Mouse (Mus musculus) hindbrain, embryonic 12.5 days (tissue): ENCODE results near the gene Sprr2h. TPM values are rescaled to one million over a fixed set of nuclear protein-coding genes. Genes with fewer than 3 reads are reported as not detected.

Experiments
- ATAC-seq: fragments of 200-750 bp; cut with Nextera tagmentation; 2 replicates; pipeline ENCODE4 v1.8.0; 2017; ENCODE audit warnings: moderate TSS enrichment; ENCODE audit not compliant: low FRiP score
- H3K27ac ChIP-seq: fragments of 300-500 bp; sonication (generic); 2 replicates; pipeline ENCODE4 v1.5.1; 2016; ENCODE audit warnings: mild to moderate bottlenecking
- H3K27me3 ChIP-seq: fragments of 300-500 bp; sonication (generic); 2 replicates; pipeline ENCODE4 v1.6.1; 2016; ENCODE audit warnings: mild to moderate bottlenecking
- H3K36me3 ChIP-seq: fragments of 300-500 bp; sonication (generic); 2 replicates; pipeline ENCODE4 v1.6.1; 2016; ENCODE audit warnings: mild to moderate bottlenecking
- H3K4me1 ChIP-seq: fragments of 300-500 bp; sonication (generic); 2 replicates; pipeline ENCODE4 v1.6.1; 2016
- H3K4me2 ChIP-seq: fragments of 300-500 bp; sonication (generic); replicated peaks from 2 replicates; pipeline ENCODE4 v1.6.1; 2016; ENCODE audit warnings: mild to moderate bottlenecking
- H3K4me3 ChIP-seq: fragments of 300-500 bp; sonication (generic); 2 replicates; pipeline ENCODE4 v1.5.1; 2016; ENCODE audit warnings: mild to moderate bottlenecking
- H3K9ac ChIP-seq: fragments of 300-500 bp; sonication (generic); 2 replicates; pipeline ENCODE4 v1.6.1; 2016; ENCODE audit warnings: mild to moderate bottlenecking, moderate library complexity
- H3K9me3 ChIP-seq: fragments of 300-500 bp; sonication (generic); replicated peaks from 2 replicates; pipeline ENCODE4 v1.6.1; 2016; ENCODE audit warnings: mild to moderate bottlenecking
- WGBS: fragments of 180-500 bp; shearing (Covaris S2); methylation state at CpG from one replicate; pipeline ENCODE4 v1.1.7; 2016; 5-methylcytosine and 5-hydroxymethylcytosine counted together
- polyA plus RNA-seq: library from polyadenylated mRNA; unstranded; fragments of >200 nt; fragmentation: Nextera tagmentation; extraction: Ambion mirVana; gene quantifications from 2 replicates; pipeline ENCODE4 v1.2.1, GENCODE M21; 2016

The Sprr2h gene
- not detected in 2 replicates for polyA plus RNA-seq

DNA sequence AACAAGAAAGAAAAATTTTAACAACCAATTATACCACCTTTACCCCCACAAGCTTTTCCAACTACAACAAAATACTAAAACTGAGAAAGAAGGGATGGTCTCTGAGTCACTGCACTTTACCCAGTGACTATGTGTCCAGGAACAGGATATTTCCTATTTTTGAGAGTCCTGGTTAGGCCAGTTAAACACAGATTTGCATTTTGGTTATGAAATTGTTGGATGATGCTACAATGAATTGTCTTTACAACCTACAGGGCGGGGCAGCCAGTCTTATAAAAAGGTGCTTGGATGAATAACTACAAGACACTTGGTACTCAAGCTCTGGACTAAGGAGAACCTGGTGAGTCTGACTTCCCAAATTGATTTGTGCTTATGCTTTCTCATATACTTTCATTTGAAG, at the start of gene Sprr2h:
Gene Sprr2h (plus strand): TSS at position 301 of the 400 bp plus-strand sequence.
- Histone ChIP-seq H3K4me1 (no peaks in the 10 kb centered on the region), H3K9ac (no peak within 1 kb of the TSS), H3K4me2 (no peak within 1 kb of the TSS), H3K27me3 (no peaks in the 10 kb centered on the region), H3K4me3 (no peak within 1 kb of the TSS), H3K36me3 (no peaks in the 10 kb centered on the region), H3K9me3 (no peaks in the 10 kb centered on the region), H3K27ac (no peak within 1 kb of the TSS)
- no peak for ATAC-seq
- 96% methylated on average over 1 of the region's 1 CpGs for WGBS

DNA sequence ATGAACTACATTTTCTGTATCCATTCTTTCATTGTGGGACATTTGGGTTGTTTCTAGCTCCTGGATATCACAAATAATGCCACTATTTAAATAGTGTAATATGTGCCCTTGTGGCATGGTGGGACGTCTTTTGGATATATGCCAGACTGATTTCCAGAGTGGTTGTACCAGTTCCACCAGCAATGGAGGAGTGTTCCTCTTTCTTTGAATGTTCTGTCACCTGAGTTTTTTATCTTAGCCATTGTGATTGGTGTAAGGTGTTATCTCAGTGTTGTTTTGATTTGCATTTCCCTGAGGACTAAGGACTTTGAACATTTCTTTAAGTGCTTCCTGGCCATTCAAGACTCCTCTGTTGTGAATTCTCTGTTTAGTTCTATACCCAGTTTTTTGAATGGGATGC, 49.2 kb upstream of the Sprr2h start:
- Histone ChIP-seq H3K9ac (no peak overlapping the region), H3K4me3 (no peak overlapping the region), H3K9me3 (no peaks in the 10 kb centered on the region), H3K27me3 (no peaks in the 10 kb centered on the region), H3K27ac (no peak overlapping the region), H3K4me1 (no peaks in the 10 kb centered on the region), H3K36me3 (no peaks in the 10 kb centered on the region), H3K4me2 (no peak overlapping the region)
- WGBS, result 81% methylated on average over 1 of the region's 1 CpGs
- ATAC-seq, result no peak

- Histone ChIP-seq H3K4me3 (no peak within 1 kb of the TSS), H3K27ac (no peak within 1 kb of the TSS), H3K36me3 (no peaks in the 10 kb centered on the region), H3K9me3 (no peaks in the 10 kb centered on the region), H3K27me3 (no peaks in the 10 kb centered on the region), H3K4me2 (no peak within 1 kb of the TSS), H3K4me1 (no peaks in the 10 kb centered on the region), H3K9ac (no peak within 1 kb of the TSS)
- no peak for ATAC-seq
- WGBS, result 86% methylated on average over 5 of the region's 5 CpGs
Measured at GRCm38 (mm10) chr3:92338840-92339239, 46.6 kb upstream of the Sprr2h start, which contains the start of gene Sprr2d. Sprr2d (plus strand) TSS chr3:92339140.

DNA sequence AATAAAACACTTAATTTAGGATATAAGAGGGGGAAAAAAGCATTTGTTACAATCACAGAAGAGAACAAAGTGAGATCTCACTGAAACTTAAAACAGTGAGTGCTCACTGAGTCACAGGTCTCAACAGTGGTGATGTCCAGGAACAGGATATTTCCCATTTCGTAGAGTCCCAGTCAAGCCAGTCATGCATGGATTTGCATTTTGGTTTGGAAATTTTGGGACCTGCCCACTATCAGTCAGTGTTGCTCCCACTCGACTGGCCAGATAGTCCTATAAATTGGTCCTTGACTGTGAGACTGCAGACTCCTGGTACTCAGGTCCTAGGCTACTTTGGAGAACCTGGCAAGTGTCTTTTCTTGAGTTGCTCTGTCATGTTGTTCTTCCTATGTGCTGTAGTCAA, 33.6 kb upstream of the Sprr2h start, which contains the start of gene Sprr2e:
Gene Sprr2e (plus strand): TSS at position 301 of the 400 bp plus-strand sequence.
- Histone ChIP-seq H3K27me3 (no peaks in the 10 kb centered on the region), H3K4me1 (no peaks in the 10 kb centered on the region), H3K4me2 (no peak within 1 kb of the TSS), H3K4me3 (no peak within 1 kb of the TSS), H3K9ac (no peak within 1 kb of the TSS), H3K9me3 (no peaks in the 10 kb centered on the region), H3K36me3 (no peaks in the 10 kb centered on the region), H3K27ac (no peak within 1 kb of the TSS)
- WGBS, result 83% methylated on average over 2 of the region's 2 CpGs
- no peak for ATAC-seq

DNA sequence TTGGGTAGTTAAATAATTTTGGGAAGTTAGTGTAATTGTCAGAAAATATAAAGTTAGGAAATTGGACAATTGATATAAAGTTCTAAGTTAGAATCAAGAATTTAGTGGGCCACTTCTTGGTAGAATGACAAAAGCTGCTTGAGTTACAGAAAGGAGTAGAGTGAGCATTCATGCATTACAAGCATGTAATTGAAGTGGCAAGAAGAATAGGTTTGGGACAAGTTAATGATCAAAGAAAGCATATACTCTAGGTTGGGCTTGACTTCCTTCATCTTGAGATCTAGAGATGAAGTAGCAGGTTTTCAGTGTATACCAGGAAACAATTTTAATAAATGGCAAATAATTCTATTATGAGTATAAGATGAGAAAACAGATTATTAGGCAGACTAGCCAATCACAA, 23.9 kb upstream of the Sprr2h start:
- no peak overlapping the region for H3K4me2 ChIP-seq
- no peak overlapping the region for H3K4me3 ChIP-seq
- no peaks in the 10 kb centered on the region for H3K36me3 ChIP-seq
- no peak for ATAC-seq
- no peak overlapping the region for H3K9ac ChIP-seq
- H3K27ac ChIP-seq, result no peak overlapping the region
- no peaks in the 10 kb centered on the region for H3K27me3 ChIP-seq
- H3K4me1 ChIP-seq, result no peaks in the 10 kb centered on the region
- no peaks in the 10 kb centered on the region for H3K9me3 ChIP-seq

- no peak within 1 kb of the TSS for H3K4me2 ChIP-seq
- H3K27ac ChIP-seq, result no peak within 1 kb of the TSS
- no peak within 1 kb of the TSS for H3K9ac ChIP-seq
- no peaks in the 10 kb centered on the region for H3K36me3 ChIP-seq
- no peaks in the 10 kb centered on the region for H3K27me3 ChIP-seq
- WGBS, result 74% methylated on average over 3 of the region's 3 CpGs
- no peaks in the 10 kb centered on the region for H3K9me3 ChIP-seq
- H3K4me3 ChIP-seq, result no peak within 1 kb of the TSS
- H3K4me1 ChIP-seq, result no peaks in the 10 kb centered on the region
- no peak for ATAC-seq
Measured at GRCm38 (mm10) chr3:92364887-92365286, 20.6 kb upstream of the Sprr2h start, which contains the start of gene Sprr2f. Sprr2f (plus strand) TSS chr3:92365187.

DNA sequence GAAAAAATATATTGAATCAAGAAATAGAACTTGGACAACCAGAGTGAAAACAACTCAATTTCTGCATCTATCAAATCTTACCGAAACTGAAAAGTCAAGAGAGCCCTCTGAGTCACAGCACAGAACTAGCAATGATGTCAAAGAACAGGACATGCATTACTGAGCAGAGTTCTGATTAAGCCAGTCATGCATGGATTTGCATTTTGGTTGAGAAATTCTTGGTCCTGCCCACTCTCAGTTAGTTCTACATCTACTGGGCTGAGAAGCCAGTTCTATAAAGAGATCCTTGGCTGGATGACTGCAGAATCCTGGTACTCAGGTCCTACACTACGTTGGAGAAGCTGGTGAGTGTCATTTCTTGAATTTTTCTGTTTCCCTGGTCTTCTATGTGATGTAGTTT, 11.9 kb upstream of the Sprr2h start:
- H3K9ac ChIP-seq, result no peak overlapping the region
- ATAC-seq, result no peak
- no peak overlapping the region for H3K4me3 ChIP-seq
- no peaks in the 10 kb centered on the region for H3K27me3 ChIP-seq
- WGBS, result 76% methylated on average over 2 of the region's 2 CpGs
- no peaks in the 10 kb centered on the region for H3K9me3 ChIP-seq
- no peak overlapping the region for H3K4me2 ChIP-seq
- no peaks in the 10 kb centered on the region for H3K4me1 ChIP-seq
- H3K36me3 ChIP-seq, result no peaks in the 10 kb centered on the region
- no peak overlapping the region for H3K27ac ChIP-seq

DNA sequence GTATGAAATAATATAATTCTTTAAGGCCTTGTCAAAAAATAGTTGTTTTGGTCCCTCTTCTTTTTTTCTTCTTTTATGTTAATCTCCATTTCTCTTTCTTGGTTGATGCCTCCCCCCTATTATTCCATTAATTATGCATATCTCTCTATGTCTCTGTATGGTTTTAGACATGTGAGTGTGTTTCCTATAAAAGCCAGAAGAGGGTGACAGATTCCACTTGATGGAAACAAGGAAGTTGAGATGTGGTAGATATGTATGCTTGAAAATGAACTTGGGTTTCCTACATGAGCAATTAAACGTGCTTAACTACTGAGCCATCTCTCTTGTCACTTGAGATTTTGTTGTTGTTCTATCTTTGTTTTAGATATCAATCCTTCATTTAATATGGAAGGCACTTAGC, 8.8 kb downstream of the Sprr2h start:
- H3K9me3 ChIP-seq, result no peaks in the 10 kb centered on the region
- H3K9ac ChIP-seq, result no peak overlapping the region
- ATAC-seq, result no peak
- no peak overlapping the region for H3K4me3 ChIP-seq
- 54% methylated on average over 1 of the region's 1 CpGs for WGBS
- no peaks in the 10 kb centered on the region for H3K36me3 ChIP-seq
- H3K4me1 ChIP-seq, result no peaks in the 10 kb centered on the region
- no peaks in the 10 kb centered on the region for H3K27me3 ChIP-seq
- H3K4me2 ChIP-seq, result no peak overlapping the region
- H3K27ac ChIP-seq, result no peak overlapping the region

- H3K27me3 ChIP-seq, result no peaks in the 10 kb centered on the region
- no peak for ATAC-seq
- no peak within 1 kb of the TSS for H3K4me2 ChIP-seq
- no peaks in the 10 kb centered on the region for H3K4me1 ChIP-seq
- H3K36me3 ChIP-seq, result no peaks in the 10 kb centered on the region
- H3K9me3 ChIP-seq, result no peaks in the 10 kb centered on the region
- H3K27ac ChIP-seq, result no peak within 1 kb of the TSS
- H3K4me3 ChIP-seq, result no peak within 1 kb of the TSS
- WGBS, result 89% methylated on average over 2 of the region's 2 CpGs
- H3K9ac ChIP-seq, result no peak within 1 kb of the TSS
Measured at GRCm38 (mm10) chr3:92407691-92408090, 22.2 kb downstream of the Sprr2h start, which contains the start of gene Sprr2i. Sprr2i (plus strand) TSS chr3:92407991.

DNA sequence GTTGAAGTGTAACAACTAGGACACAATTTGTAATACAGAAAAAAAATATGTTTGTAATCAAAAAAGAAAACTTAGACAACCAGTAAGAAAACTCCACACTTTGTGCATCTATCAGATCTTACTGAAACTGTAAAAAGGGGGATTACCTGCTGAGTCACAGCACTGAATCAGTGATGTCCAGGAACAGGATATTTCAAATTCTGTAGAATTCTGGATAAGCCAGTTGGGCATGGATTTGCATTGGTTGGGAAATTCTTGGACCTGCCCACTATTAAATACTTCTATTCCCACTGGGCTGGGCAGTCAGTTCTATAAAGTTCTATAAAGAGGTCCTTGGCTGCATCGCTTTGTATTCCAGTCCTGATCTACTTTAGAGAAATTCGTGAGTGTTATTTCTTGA, 32.3 kb downstream of the Sprr2h start, which contains the start of gene Sprr2j-ps:
Gene Sprr2j-ps (plus strand): TSS at position 301 of the 400 bp plus-strand sequence.
- 90% methylated on average over 2 of the region's 2 CpGs for WGBS
- ATAC-seq, result no peak

GRCm38 (mm10) chr3:92429323-92429722, 43.8 kb downstream of the Sprr2h start, which contains the start of gene Gm9774:
Gm9774 (minus strand) TSS chr3:92429423.
- no peaks in the 10 kb centered on the region for H3K9me3 ChIP-seq
- no peaks in the 10 kb centered on the region for H3K4me1 ChIP-seq
- ATAC-seq, result no peak
- no peak within 1 kb of the TSS for H3K9ac ChIP-seq
- H3K4me2 ChIP-seq, result no peak within 1 kb of the TSS
- no peaks in the 10 kb centered on the region for H3K36me3 ChIP-seq
- no peak within 1 kb of the TSS for H3K27ac ChIP-seq
- no peaks in the 10 kb centered on the region for H3K27me3 ChIP-seq
- 93% methylated on average over 6 of the region's 6 CpGs for WGBS
- H3K4me3 ChIP-seq, result no peak within 1 kb of the TSS

More for the DNA sequence above, 32.3 kb downstream of the Sprr2h start, which contains the start of gene Sprr2j-ps:
- Histone ChIP-seq H3K4me1 (no peaks in the 10 kb centered on the region), H3K36me3 (no peaks in the 10 kb centered on the region), H3K9ac (no peak within 1 kb of the TSS), H3K4me2 (no peak within 1 kb of the TSS), H3K27me3 (no peaks in the 10 kb centered on the region), H3K27ac (no peak within 1 kb of the TSS), H3K9me3 (no peaks in the 10 kb centered on the region), H3K4me3 (no peak within 1 kb of the TSS)

- no peak for ATAC-seq
- Histone ChIP-seq H3K9ac (no peak within 1 kb of the TSS), H3K27ac (no peak within 1 kb of the TSS), H3K4me2 (no peak within 1 kb of the TSS), H3K9me3 (no peaks in the 10 kb centered on the region), H3K36me3 (no peaks in the 10 kb centered on the region), H3K27me3 (no peaks in the 10 kb centered on the region), H3K4me1 (no peaks in the 10 kb centered on the region), H3K4me3 (no peak within 1 kb of the TSS)
- 91% methylated on average over 2 of the region's 2 CpGs for WGBS
Measured at GRCm38 (mm10) chr3:92432282-92432681, 46.8 kb downstream of the Sprr2h start, which contains the start of gene Sprr2k. Sprr2k (plus strand) TSS chr3:92432582.
